Mouse (Mus musculus) layer of hippocampus, adult 9-11 months (tissue): ENCODE results near the gene Upk2.
A peak's percentile ranks its signal among the peaks of the same experiment; 100 is the strongest.

Experiments
- DNase-seq: peaks from one replicate; pipeline ENCODE4 v3.0.0; 2022

The Upk2 gene

GRCm38 (mm10) chr9:44488416-44488815 lies 33.6 kb upstream of the Upk2 start:
- no peak for DNase-seq

- DNase-seq: no peak
These were observed 32.7 kb upstream of the Upk2 start for GRCm38 (mm10) chr9:44487441-44487840.

GRCm38 (mm10) chr9:44486741-44487421 lies 32.1 kb upstream of the Upk2 start:
- DNase-seq: no peak

GRCm38 (mm10) chr9:44486335-44486734 lies 31.6 kb upstream of the Upk2 start:
- DNase-seq: no peak

- DNase-seq: no peak
These were observed 30.9 kb upstream of the Upk2 start for GRCm38 (mm10) chr9:44485516-44486161.

GRCm38 (mm10) chr9:44485105-44485515 lies 30.3 kb upstream of the Upk2 start:
- no peak for DNase-seq

- no peak for DNase-seq
These were observed 29.7 kb upstream of the Upk2 start for GRCm38 (mm10) chr9:44484311-44485104.

- DNase-seq: no peak
These were observed 28.8 kb upstream of the Upk2 start for GRCm38 (mm10) chr9:44483510-44484044.

GRCm38 (mm10) chr9:44483041-44483509 lies 28.3 kb upstream of the Upk2 start:
- DNase-seq: no peak

GRCm38 (mm10) chr9:44482552-44482951 lies 27.8 kb upstream of the Upk2 start, which contains the start of gene Bcl9l:
TSS of gene Bcl9l (plus strand) at chr9:44482825.
- DNase-seq: peak; percentile 94

GRCm38 (mm10) chr9:44482112-44482511 lies 27.3 kb upstream of the Upk2 start:
- no peak for DNase-seq

GRCm38 (mm10) chr9:44479628-44480428 lies 25.1 kb upstream of the Upk2 start:
- DNase-seq: peak; percentile 85

- peak; percentile 65 for DNase-seq
These were observed 24.3 kb upstream of the Upk2 start for GRCm38 (mm10) chr9:44478959-44479605.

GRCm38 (mm10) chr9:44478229-44478921 lies 23.6 kb upstream of the Upk2 start:
- DNase-seq: peak; percentile 70

GRCm38 (mm10) chr9:44477339-44478228 lies 22.8 kb upstream of the Upk2 start:
- peak; percentile 63 for DNase-seq

- DNase-seq: no peak
These were observed 21.2 kb upstream of the Upk2 start for GRCm38 (mm10) chr9:44475936-44476335.

- no peak for DNase-seq
These were observed 19.6 kb upstream of the Upk2 start for GRCm38 (mm10) chr9:44474327-44474726.

GRCm38 (mm10) chr9:44473184-44473583 lies 18.4 kb upstream of the Upk2 start:
- no peak for DNase-seq

GRCm38 (mm10) chr9:44468800-44469199 lies 14.0 kb upstream of the Upk2 start:
- no peak for DNase-seq

GRCm38 (mm10) chr9:44468224-44468623 lies 13.4 kb upstream of the Upk2 start:
- no peak for DNase-seq
